Comparison of ENCODE assay signal across 13 mouse cellular contexts in the genomic region with DNA sequence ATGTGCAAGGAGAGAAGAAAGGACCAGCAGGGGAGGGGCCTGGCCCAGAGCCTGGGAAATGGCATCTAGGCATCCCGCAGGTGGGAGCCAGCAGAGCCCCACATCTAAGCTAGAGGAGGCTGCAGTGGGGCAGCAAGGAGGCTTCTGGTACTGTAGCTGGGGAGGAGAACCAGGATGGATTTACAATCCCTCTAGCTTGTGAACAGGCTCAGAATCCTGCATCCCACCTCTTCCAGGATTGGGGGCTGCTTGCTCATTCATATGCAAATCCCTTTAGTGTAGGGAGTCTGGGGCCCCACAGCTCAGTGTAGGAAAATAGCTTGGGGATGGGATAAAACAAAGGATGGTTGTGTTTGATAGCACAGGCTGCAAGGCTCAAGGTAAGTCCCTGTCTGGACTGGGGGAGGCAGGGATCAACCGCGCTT. TPM values are rescaled to one million over a fixed set of nuclear protein-coding genes. Genes with fewer than 3 reads are reported as not detected.
A peak's percentile ranks its signal among the peaks of the same experiment; 100 is the strongest.
DNase-seq lines count a peak whose midpoint lies in the region; ATAC-seq and TF ChIP-seq lines count a peak whose summit lies in the region.
"Had no signal": no experiment of that assay in that cellular context is flagged by ENCODE, and none has a peak within 500 bp of the region (broad histone marks: within the 10 kb centered on the region; RNA-seq: fewer than 3 reads in every experiment).

No protein-coding gene starts in this region.

- 93% methylated on average over 3 of the region's 3 CpGs for WGBS in liver, adult 2 months
- WGBS in liver, embryonic 11.5 days: 62% methylated on average over 3 of the region's 3 CpGs
- WGBS in forebrain, postnatal 0 days: 23% methylated on average over 3 of the region's 3 CpGs
- 10% methylated on average over 3 of the region's 3 CpGs for WGBS in midbrain, embryonic 12.5 days
- WGBS in intestine, postnatal 0 days: 89% methylated on average over 3 of the region's 3 CpGs

- no peak overlapping the region for H3K4me2 ChIP-seq in liver, embryonic 11.5 days
- no peak overlapping the region for H3K4me2 ChIP-seq in forebrain, postnatal 0 days (ENCODE audit: low read depth)
- peak overlapping the region; percentile 14 for H3K4me2 ChIP-seq in midbrain, embryonic 12.5 days (replicated peaks)
- no peak overlapping the region for H3K4me2 ChIP-seq in intestine, postnatal 0 days (replicated peaks; ENCODE audit: low read depth)
- H3K4me2 ChIP-seq: heart, embryonic 13.5 days; lung, embryonic 14.5 days had no signal

- no peaks in the 10 kb centered on the region for H3K27me3 ChIP-seq in liver, adult 2 months (ENCODE audit: control insufficient read depth, insufficient read depth, low read length)
- no peaks in the 10 kb centered on the region for H3K27me3 ChIP-seq in liver, embryonic 11.5 days (replicated peaks; ENCODE audit: control insufficient read depth, insufficient read depth, low read length)
- H3K27me3 ChIP-seq in forebrain, postnatal 0 days (ENCODE audit: insufficient read depth, low read length): no peaks in the 10 kb centered on the region
- peaks cover 3% of the 10 kb centered on the region; the same call in 1 of the 2 replicates for H3K27me3 ChIP-seq in midbrain, embryonic 12.5 days
- no peaks in the 10 kb centered on the region for H3K27me3 ChIP-seq in intestine, postnatal 0 days (replicated peaks; ENCODE audit: control insufficient read depth, insufficient read depth, low read length)

- peaks cover 24% of the 10 kb centered on the region for H3K36me3 ChIP-seq in liver, adult 2 months (ENCODE audit: control insufficient read depth, insufficient read depth, low read length)
- H3K36me3 ChIP-seq in liver, embryonic 11.5 days (ENCODE audit: control insufficient read depth, insufficient read depth, low read length): no peaks in the 10 kb centered on the region
- no peaks in the 10 kb centered on the region for H3K36me3 ChIP-seq in forebrain, postnatal 0 days (ENCODE audit: insufficient read depth)
- no peaks in the 10 kb centered on the region for H3K36me3 ChIP-seq in midbrain, embryonic 12.5 days
- H3K36me3 ChIP-seq in intestine, postnatal 0 days (ENCODE audit: control insufficient read depth, insufficient read depth): no peaks in the 10 kb centered on the region
- H3K36me3 ChIP-seq: heart, embryonic 13.5 days had no signal

- no peak overlapping the region for H3K4me3 ChIP-seq in liver, adult 2 months (ENCODE audit: insufficient read depth, low read depth, low read length)
- H3K4me3 ChIP-seq in liver, embryonic 11.5 days (ENCODE audit: low read depth, low read length): no peak overlapping the region
- H3K4me3 ChIP-seq in forebrain, postnatal 0 days (ENCODE audit: low read depth, low read length): no peak overlapping the region
- H3K4me3 ChIP-seq in midbrain, embryonic 12.5 days: no peak overlapping the region
- H3K4me3 ChIP-seq in intestine, postnatal 0 days (ENCODE audit: low read depth, low read length): no peak overlapping the region
- H3K4me3 ChIP-seq: heart, embryonic 13.5 days had no signal

- no peaks in the 10 kb centered on the region for H3K9me3 ChIP-seq in liver, embryonic 11.5 days (ENCODE audit: control insufficient read depth, low read length)
- H3K9me3 ChIP-seq in forebrain, postnatal 0 days (ENCODE audit: low read length): no peaks in the 10 kb centered on the region
- no peaks in the 10 kb centered on the region for H3K9me3 ChIP-seq in midbrain, embryonic 12.5 days
- no peaks in the 10 kb centered on the region for H3K9me3 ChIP-seq in intestine, postnatal 0 days (ENCODE audit: control insufficient read depth)
- H3K9me3 ChIP-seq: heart, embryonic 13.5 days had no signal

- ATAC-seq in liver, embryonic 11.5 days (replicated peaks; ENCODE audit: low FRiP score): no peak
- ATAC-seq in forebrain, postnatal 0 days: peak; percentile 60
- peak; percentile 97 for ATAC-seq in midbrain, embryonic 12.5 days (ENCODE audit: low FRiP score, low read depth)
- no peak for ATAC-seq in intestine, postnatal 0 days
- ATAC-seq: inflammation-experienced regulatory T-cells, adult 6 months had no signal

- no peak for TF ChIP-seq POLR2A in liver, adult 2 months (IDR thresholded peaks at IDR 0.05; ENCODE audit: extremely low read depth, insufficient read depth, low read length)

- H3K9ac ChIP-seq in liver, adult 2 months (ENCODE audit: low read depth, low read length): no peak overlapping the region
- H3K9ac ChIP-seq in liver, embryonic 11.5 days (ENCODE audit: low read depth, low read length): no peak overlapping the region
- H3K9ac ChIP-seq in forebrain, postnatal 0 days: no peak overlapping the region
- H3K9ac ChIP-seq in midbrain, embryonic 12.5 days (replicated peaks): no peak overlapping the region
- no peak overlapping the region for H3K9ac ChIP-seq in intestine, postnatal 0 days (ENCODE audit: low read depth, low read length)
- H3K9ac ChIP-seq: heart, embryonic 13.5 days; lung, embryonic 14.5 days had no signal

- H3K79me2 ChIP-seq in liver, adult 2 months (ENCODE audit: control insufficient read depth, insufficient read depth, low read length): peaks cover 19% of the 10 kb centered on the region; the same call in 1 of the 2 replicates

- TF ChIP-seq CTCF in liver, adult 2 months (IDR thresholded peaks at IDR 0.05; ENCODE audit: low read depth, low read length): no peak
- TF ChIP-seq CTCF in forebrain, postnatal 0 days (IDR thresholded peaks at IDR 0.05; ENCODE audit: low read depth): no peak
- no peak for TF ChIP-seq CTCF in intestine, postnatal 0 days (IDR thresholded peaks at IDR 0.05; ENCODE audit: low read depth)

- peak overlapping the region; percentile 23; the same call in 1 of the 2 replicates for H3K27ac ChIP-seq in liver, adult 2 months (replicated peaks; ENCODE audit: insufficient read depth, low read depth, low read length)
- H3K27ac ChIP-seq in liver, embryonic 11.5 days (ENCODE audit: low read depth, low read length): no peak overlapping the region
- H3K27ac ChIP-seq in forebrain, postnatal 0 days (ENCODE audit: low read depth, low read length): no peak overlapping the region
- peak overlapping the region; percentile 82 for H3K27ac ChIP-seq in midbrain, embryonic 12.5 days (replicated peaks)
- H3K27ac ChIP-seq in intestine, postnatal 0 days (ENCODE audit: low read depth, low read length): no peak overlapping the region
- H3K27ac ChIP-seq: heart, embryonic 13.5 days had no signal

- H3K4me1 ChIP-seq in liver, adult 2 months (ENCODE audit: control insufficient read depth, insufficient read depth, low read length): peaks cover 51% of the 10 kb centered on the region
- H3K4me1 ChIP-seq in liver, embryonic 11.5 days (replicated peaks; ENCODE audit: control insufficient read depth, insufficient read depth, low read length): peaks cover 45% of the 10 kb centered on the region
- peaks cover 5% of the 10 kb centered on the region for H3K4me1 ChIP-seq in forebrain, postnatal 0 days (ENCODE audit: insufficient read depth)
- H3K4me1 ChIP-seq in midbrain, embryonic 12.5 days: peaks cover 38% of the 10 kb centered on the region
- H3K4me1 ChIP-seq in intestine, postnatal 0 days (replicated peaks; ENCODE audit: control insufficient read depth, insufficient read depth, low read length): no peaks in the 10 kb centered on the region

- DNase-seq in liver, adult 2 months (ENCODE audit: extremely low read depth, low read depth, low spot score): no peak
- DNase-seq in liver, embryonic 11.5 days (ENCODE audit: low spot score): no peak
- no peak for DNase-seq in forebrain, postnatal 0 days
- no peak for DNase-seq in spleen, postnatal 36 days (ENCODE audit: low spot score in 2 of 2)
- no peak for DNase-seq in lung, postnatal 10 days
- no peak for DNase-seq in layer of hippocampus, adult 9-10 months (ENCODE audit: low spot score)
- DNase-seq: cerebellum, postnatal 14 days; lung, embryonic 14.5 days had no signal

RNA-seq across cellular contexts. Expression of gene Rtp4, which starts 15.8 kb away (rescaled TPM):
- 11.3 and 16.9 TPM in 2 replicates for total RNA-seq in liver, adult 2 months (2014; rRNA removed)
- 14.2 and 25.2 TPM in 2 replicates for polyA plus RNA-seq in liver, adult 2 months (2012; rRNA removed)
- polyA plus RNA-seq in liver, embryonic 11.5 days (2014; fragmentation: Nextera tagmentation; extraction: Ambion mirVana): 4.2 and 4.6 TPM in 2 replicates
- total RNA-seq in forebrain, postnatal 0 days (2014; rRNA removed): 7.3 and 7.4 TPM in 2 replicates
- polyA plus RNA-seq in forebrain, postnatal 0 days (2015; fragmentation: Nextera tagmentation; extraction: Ambion mirVana): 7.7 and 7.8 TPM in 2 replicates
- polyA plus RNA-seq in midbrain, embryonic 12.5 days (2016; fragmentation: Nextera tagmentation; extraction: Ambion mirVana): 2.9 and 3.0 TPM in 2 replicates
- 99.8 and 112 TPM in 2 replicates for polyA plus RNA-seq in intestine, postnatal 0 days (2015; fragmentation: Nextera tagmentation; extraction: Ambion mirVana)

RNA-seq across cellular contexts. Expression of gene Masp1, which starts 16.3 kb away (rescaled TPM):
- 71.1 and 83.3 TPM in 2 replicates for total RNA-seq in liver, adult 2 months (2014; rRNA removed)
- 53.7 and 61.3 TPM in 2 replicates for polyA plus RNA-seq in liver, adult 2 months (2012; rRNA removed)
- polyA plus RNA-seq in liver, embryonic 11.5 days (2014; fragmentation: Nextera tagmentation; extraction: Ambion mirVana): 21.6 and 23.1 TPM in 2 replicates
- 32.2 and 37.1 TPM in 2 replicates for total RNA-seq in forebrain, postnatal 0 days (2014; rRNA removed)
- polyA plus RNA-seq in forebrain, postnatal 0 days (2015; fragmentation: Nextera tagmentation; extraction: Ambion mirVana): 22.0 and 23.3 TPM in 2 replicates
- polyA plus RNA-seq in midbrain, embryonic 12.5 days (2016; fragmentation: Nextera tagmentation; extraction: Ambion mirVana): 32.0 and 32.8 TPM in 2 replicates
- polyA plus RNA-seq in intestine, postnatal 0 days (2015; fragmentation: Nextera tagmentation; extraction: Ambion mirVana): 1.4 TPM in 2 replicates
- total RNA-seq: megakaryocyte-erythroid progenitor cell, adult 5-6 weeks had no signal
- polyA plus RNA-seq: inflammation-experienced regulatory T-cells, adult 6 months had no signal

Comparison
In these comparisons a context has a peak if more than half of its experiments do, and no peak if none do; other contexts are left out.
1. H3K27ac ChIP-seq: peak in liver, adult 2 months (single experiment) and midbrain, embryonic 12.5 days (single experiment); none in liver, embryonic 11.5 days (single experiment), forebrain, postnatal 0 days (single experiment) and intestine, postnatal 0 days (single experiment).
2. ATAC-seq: peak in forebrain, postnatal 0 days (single experiment) and midbrain, embryonic 12.5 days (single experiment); none in liver, embryonic 11.5 days (single experiment) and intestine, postnatal 0 days (single experiment).